Mouse (Mus musculus): Measurements from ENCODE around the gene Upf2. TPM values are rescaled to one million over a fixed set of nuclear protein-coding genes. Genes with fewer than 3 reads are reported as not detected.
"Not testable (repeated sequence)": the region's sequence is repeated elsewhere in the genome, so short reads cannot be mapped to it uniquely, and the experiment has no call there.

The Upf2 gene
- polyA plus RNA-seq, 1 experiment from 2014 or later, result 11.1 TPM

- Histone ChIP-seq H3K4me1 (no peaks in the 10 kb centered on the region), H3K27ac (no peak overlapping the region), H3K27me3 (ENCODE audit: poor library complexity, severe bottlenecking) (no peaks in the 10 kb centered on the region), H3K36me3 (replicated peaks) (0 out of 2 replicates have a peak, but pooled peaks cover 4% of the 10 kb centered on the region), H3K4me3 (no peak overlapping the region), H3K9me3 (no peaks in the 10 kb centered on the region)
- no peak for DNase-seq (ENCODE audit: extremely low spot score, low spot score)
- 93% methylated on average over 4 of the region's 4 CpGs for WGBS
Observed at GRCm38 (mm10) chr2:5936550-5936949, 14.7 kb upstream of the Upf2 start.

GRCm38 (mm10) chr2:5939319-5939718 is 11.9 kb upstream of the Upf2 start:
- Histone ChIP-seq H3K27ac (no peak overlapping the region), H3K9me3 (no peaks in the 10 kb centered on the region), H3K36me3 (replicated peaks) (no peaks in the 10 kb centered on the region), H3K4me3 (no peak overlapping the region), H3K27me3 (ENCODE audit: poor library complexity, severe bottlenecking) (no peaks in the 10 kb centered on the region), H3K4me1 (peaks cover 14% of the 10 kb centered on the region)
- DNase-seq (ENCODE audit: extremely low spot score, low spot score), result no peak
- WGBS, result 92% methylated on average over 3 of the region's 3 CpGs

GRCm38 (mm10) chr2:5939911-5940310 is 11.4 kb upstream of the Upf2 start:
- Histone ChIP-seq H3K9me3 (no peaks in the 10 kb centered on the region), H3K27me3 (ENCODE audit: poor library complexity, severe bottlenecking) (no peaks in the 10 kb centered on the region), H3K4me3 (no peak overlapping the region), H3K36me3 (replicated peaks) (no peaks in the 10 kb centered on the region), H3K4me1 (peaks cover 14% of the 10 kb centered on the region), H3K27ac (no peak overlapping the region)
- DNase-seq (ENCODE audit: extremely low spot score, low spot score), result no peak
- 89% methylated on average over 14 of the region's 14 CpGs for WGBS

GRCm38 (mm10) chr2:5940936-5941335 is 10.3 kb upstream of the Upf2 start:
- Histone ChIP-seq H3K27me3 (ENCODE audit: poor library complexity, severe bottlenecking) (no peaks in the 10 kb centered on the region), H3K36me3 (replicated peaks) (no peaks in the 10 kb centered on the region), H3K27ac (no peak overlapping the region), H3K4me3 (no peak overlapping the region), H3K9me3 (no peaks in the 10 kb centered on the region), H3K4me1 (peaks cover 14% of the 10 kb centered on the region)
- WGBS, result 94% methylated on average over 9 of the region's 9 CpGs
- DNase-seq (ENCODE audit: extremely low spot score, low spot score), result no peak

- Histone ChIP-seq H3K36me3 (replicated peaks) (no peaks in the 10 kb centered on the region), H3K4me1 (peaks cover 14% of the 10 kb centered on the region), H3K9me3 (no peaks in the 10 kb centered on the region), H3K27me3 (ENCODE audit: poor library complexity, severe bottlenecking) (no peaks in the 10 kb centered on the region), H3K27ac (peak overlapping the region; percentile 84), H3K4me3 (peak overlapping the region; percentile 71)
- DNase-seq (ENCODE audit: extremely low spot score, low spot score), result no peak
- WGBS, result 56% methylated on average over 11 of the region's 11 CpGs
Observed at GRCm38 (mm10) chr2:5941861-5942415, 9.3 kb upstream of the Upf2 start.

DNA sequence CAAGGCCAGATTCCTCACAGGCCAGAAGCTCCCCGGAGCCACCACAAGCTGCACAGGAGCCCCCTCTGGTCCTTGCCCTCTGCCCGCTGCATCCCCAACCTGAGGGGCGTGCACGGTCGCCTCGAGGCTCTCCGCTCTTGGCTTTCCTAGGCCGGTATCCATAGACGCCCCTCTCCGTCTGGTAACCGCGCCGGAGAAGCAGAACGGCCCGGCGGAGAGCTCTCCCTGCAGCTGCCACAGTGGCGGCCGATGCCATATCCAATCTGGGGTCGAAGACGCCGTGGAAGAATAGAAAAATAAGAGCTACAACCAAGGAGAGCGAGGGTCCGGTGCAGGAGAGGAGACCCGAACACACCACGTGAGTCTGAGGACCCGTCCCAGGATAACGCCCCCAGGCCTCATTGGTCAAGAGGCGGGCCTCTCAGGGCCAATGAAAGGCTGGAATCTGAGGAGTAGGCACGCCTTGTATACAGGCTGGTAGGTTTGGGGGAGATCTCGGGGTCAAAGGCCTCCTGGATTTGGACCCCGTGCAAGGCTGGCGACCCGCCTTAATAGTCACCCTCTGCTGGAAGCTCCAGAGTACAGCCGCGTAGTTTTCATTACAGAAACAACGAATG is 8.7 kb upstream of the Upf2 start, which contains the start of gene Dhtkd1:
Gene Dhtkd1, minus strand, starts transcription at position 377 of the 617 bp plus-strand sequence.
- H3K4me3 ChIP-seq, result peak within 1 kb of the TSS; percentile 71
- WGBS, result under 1% methylated on average over 36 of the region's 36 CpGs
- no peaks in the 10 kb centered on the region for H3K27me3 ChIP-seq (ENCODE audit: poor library complexity, severe bottlenecking)
- DNase-seq (ENCODE audit: extremely low spot score, low spot score), result peak; percentile 76
- H3K4me1 ChIP-seq, result peaks cover 14% of the 10 kb centered on the region
- H3K36me3 ChIP-seq (replicated peaks), result no peaks in the 10 kb centered on the region
- no peaks in the 10 kb centered on the region for H3K9me3 ChIP-seq
- peak within 1 kb of the TSS; percentile 84 for H3K27ac ChIP-seq

- DNase-seq (ENCODE audit: extremely low spot score, low spot score), result no peak
- no peaks in the 10 kb centered on the region for H3K36me3 ChIP-seq (replicated peaks)
- H3K9me3 ChIP-seq, result no peaks in the 10 kb centered on the region
- peak overlapping the region; percentile 84; the same call in 1 of the 2 replicates for H3K27ac ChIP-seq
- H3K4me3 ChIP-seq, result peak overlapping the region; percentile 71
- H3K27me3 ChIP-seq (ENCODE audit: poor library complexity, severe bottlenecking), result no peaks in the 10 kb centered on the region
- WGBS, result 32% methylated on average over 4 of the region's 4 CpGs
- H3K4me1 ChIP-seq, result peaks cover 14% of the 10 kb centered on the region
Observed at GRCm38 (mm10) chr2:5943071-5943470, 8.2 kb upstream of the Upf2 start.

DNA sequence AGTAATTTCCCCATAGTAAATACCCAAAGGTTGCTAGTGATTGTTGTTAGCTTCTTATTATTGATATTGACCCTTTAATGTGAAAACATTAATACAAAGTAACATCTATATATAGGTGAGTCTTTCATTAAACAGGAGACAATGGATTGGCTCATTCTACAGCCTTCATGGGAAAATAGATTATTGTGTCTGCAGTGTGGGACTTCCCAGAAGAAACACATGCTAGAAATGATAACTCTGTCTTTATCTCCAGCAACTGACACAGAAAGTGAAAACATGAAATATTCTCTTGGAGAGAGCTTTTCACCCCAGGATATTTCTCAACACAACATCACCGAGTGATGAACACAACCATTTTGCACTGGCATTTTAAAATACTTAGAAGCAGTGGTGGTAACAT is 5.6 kb upstream of the Upf2 start:
- H3K27ac ChIP-seq, result no peak overlapping the region
- H3K4me3 ChIP-seq, result no peak overlapping the region
- 86% methylated on average over 1 of the region's 1 CpGs for WGBS
- peaks cover 19% of the 10 kb centered on the region for H3K4me1 ChIP-seq
- no peaks in the 10 kb centered on the region for H3K27me3 ChIP-seq (ENCODE audit: poor library complexity, severe bottlenecking)
- DNase-seq (ENCODE audit: extremely low spot score, low spot score), result no peak
- no peaks in the 10 kb centered on the region for H3K9me3 ChIP-seq
- H3K36me3 ChIP-seq (replicated peaks), result no peaks in the 10 kb centered on the region

GRCm38 (mm10) chr2:5946876-5947275 is 4.4 kb upstream of the Upf2 start:
- Histone ChIP-seq H3K27ac (no peak overlapping the region), H3K36me3 (replicated peaks) (no peaks in the 10 kb centered on the region), H3K4me3 (no peak overlapping the region), H3K4me1 (peaks cover 19% of the 10 kb centered on the region), H3K27me3 (ENCODE audit: poor library complexity, severe bottlenecking) (no peaks in the 10 kb centered on the region), H3K9me3 (no peaks in the 10 kb centered on the region)
- 89% methylated on average over 3 of the region's 3 CpGs for WGBS
- no peak for DNase-seq (ENCODE audit: extremely low spot score, low spot score)

DNA sequence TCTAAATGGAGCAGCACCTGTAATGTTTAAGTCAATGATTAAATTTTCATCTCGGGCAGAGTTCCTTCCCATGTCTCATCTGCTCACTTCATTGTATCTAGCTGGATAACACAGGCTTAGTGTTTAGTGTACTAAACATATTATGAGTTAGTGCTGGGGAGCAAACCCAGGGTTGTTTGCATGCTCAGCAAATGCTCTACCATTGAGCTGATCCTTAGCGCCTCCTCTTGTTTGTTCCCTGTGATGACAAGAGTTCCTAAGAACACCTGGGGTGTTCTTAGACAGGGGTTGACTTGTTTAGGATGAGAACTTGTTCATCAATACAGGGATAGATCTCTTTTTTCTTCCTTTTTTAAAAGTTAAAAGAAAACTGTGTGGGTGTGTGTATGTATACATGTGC is 2.3 kb upstream of the Upf2 start:
- no peak for DNase-seq (ENCODE audit: extremely low spot score, low spot score)
- WGBS, result 89% methylated on average over 2 of the region's 2 CpGs
- Histone ChIP-seq H3K27ac (no peak overlapping the region), H3K27me3 (ENCODE audit: poor library complexity, severe bottlenecking) (no peaks in the 10 kb centered on the region), H3K36me3 (replicated peaks) (no peaks in the 10 kb centered on the region), H3K4me3 (no peak overlapping the region), H3K9me3 (no peaks in the 10 kb centered on the region), H3K4me1 (peaks cover 17% of the 10 kb centered on the region)

- Histone ChIP-seq H3K27ac (peak overlapping the region; percentile 97), H3K4me3 (peak overlapping the region; percentile 98), H3K4me1 (peaks cover 17% of the 10 kb centered on the region)
- H3K36me3 ChIP-seq (replicated peaks); H3K27me3 ChIP-seq (ENCODE audit: poor library complexity, severe bottlenecking); DNase-seq (ENCODE audit: extremely low spot score, low spot score); H3K9me3 ChIP-seq: not testable (repeated sequence)
- 96% methylated on average over 9 of the region's 9 CpGs for WGBS
Observed at GRCm38 (mm10) chr2:5949821-5950220, 1.4 kb upstream of the Upf2 start.

GRCm38 (mm10) chr2:5950305-5950704 is 964 bp upstream of the Upf2 start:
- H3K27ac ChIP-seq, result peak overlapping the region; percentile 97
- no peaks in the 10 kb centered on the region for H3K27me3 ChIP-seq (ENCODE audit: poor library complexity, severe bottlenecking)
- H3K36me3 ChIP-seq (replicated peaks), result no peaks in the 10 kb centered on the region
- 17% methylated on average over 6 of the region's 6 CpGs for WGBS
- peaks cover 17% of the 10 kb centered on the region for H3K4me1 ChIP-seq
- H3K4me3 ChIP-seq, result peak overlapping the region; percentile 98
- no peaks in the 10 kb centered on the region for H3K9me3 ChIP-seq
- no peak for DNase-seq (ENCODE audit: extremely low spot score, low spot score)

GRCm38 (mm10) chr2:5951621-5952211 is 447 bp downstream of the Upf2 start:
- Histone ChIP-seq H3K36me3 (replicated peaks) (no peaks in the 10 kb centered on the region), H3K27ac (peak overlapping the region; percentile 97), H3K4me1 (peaks cover 17% of the 10 kb centered on the region), H3K27me3 (ENCODE audit: poor library complexity, severe bottlenecking) (no peaks in the 10 kb centered on the region), H3K9me3 (no peaks in the 10 kb centered on the region), H3K4me3 (peak overlapping the region; percentile 98)
- DNase-seq (ENCODE audit: extremely low spot score, low spot score), result no peak
- under 1% methylated on average over 46 of the region's 46 CpGs for WGBS

All from forebrain, embryonic 10.5 days (tissue).